Mouse (Mus musculus) MEL (cell line): ENCODE measurements around the gene Dedd. TPM values are rescaled to one million over a fixed set of nuclear protein-coding genes. Genes with fewer than 3 reads are reported as not detected.

Experiments
- BHLHE40 ChIP-seq: IDR thresholded peaks from 2 replicates; pipeline ENCODE4 v1.6.1; 2012; ENCODE audit warnings: low read depth, mild to moderate bottlenecking, inconsistent platforms, low read length, improper control_type of control experiment, borderline replicate concordance
- CTCF ChIP-seq, 3 experiments: IDR thresholded peaks in 2 of 3; conservative IDR thresholded peaks in 1 of 3; 2 replicates each; pipeline ENCODE4 v1.5.1; 2011 to 2012; ENCODE audit warnings: low read length in 3 of 3, low read depth in 2 of 3, mild to moderate bottlenecking in 2 of 3, improper control_type of control experiment in 1 of 3, inconsistent platforms in 1 of 3, mixed read lengths in 1 of 3, moderate library complexity in 1 of 3; ENCODE audit not compliant: control insufficient read depth in 1 of 3, insufficient read depth in 1 of 3, poor library complexity in 1 of 3, severe bottlenecking in 1 of 3
- GATA1 ChIP-seq: IDR thresholded peaks from 2 replicates; pipeline ENCODE4 v1.6.1; 2011; ENCODE audit warnings: low read depth, low read length, improper control_type of control experiment
- KAT2A ChIP-seq: conservative IDR thresholded peaks from 2 replicates; pipeline ENCODE4 v1.6.1; 2012; ENCODE audit warnings: low read depth, low read length, improper control_type of control experiment, inconsistent platforms
- MAX ChIP-seq: IDR thresholded peaks from 2 replicates; pipeline ENCODE4 v1.6.1; 2011; ENCODE audit warnings: low read length, improper control_type of control experiment
- MEF2A ChIP-seq: IDR thresholded peaks from 2 replicates; pipeline ENCODE4 v1.6.1; 2014; ENCODE audit warnings: low read depth, mild to moderate bottlenecking, inconsistent platforms, low read length, improper control_type of control experiment; ENCODE audit not compliant: poor library complexity, insufficient replicate concordance, severe bottlenecking; ENCODE audit errors: extremely low read depth
- MYB ChIP-seq: IDR thresholded peaks from 2 replicates; pipeline ENCODE4 v1.6.1; 2011; ENCODE audit warnings: mild to moderate bottlenecking, low read depth, low read length, improper control_type of control experiment
- POLR2AphosphoS5 ChIP-seq: IDR thresholded peaks from 2 replicates; pipeline ENCODE4 v1.6.1; 2012; ENCODE audit warnings: low read depth, borderline replicate concordance, mild to moderate bottlenecking, inconsistent platforms, low read length, moderate library complexity, mixed read lengths
- USF2 ChIP-seq, 2 experiments: IDR thresholded peaks; 2 replicates each; pipeline ENCODE4 v1.6.1; 2011 to 2012; ENCODE audit warnings: improper control_type of control experiment in 2 of 2, low read length in 2 of 2, borderline replicate concordance in 1 of 2, inconsistent platforms in 1 of 2, low read depth in 1 of 2, mild to moderate bottlenecking in 1 of 2; ENCODE audit not compliant: insufficient read depth in 1 of 2
- polyA plus RNA-seq, 2 experiments: library from polyadenylated mRNA; stranded (reverse) in 1 of 2; unstranded in 1 of 2; fragments of >175 nt in 1 of 2; fragments of >200 nt in 1 of 2; gene quantifications; 2 replicates each; pipeline versions ENCODE4 v1.2.1 to v1.2.4; 2012; ENCODE audit warnings: low replicate concordance in 2 of 2, low read depth in 1 of 2; ENCODE audit not compliant: insufficient read length in 2 of 2, insufficient read depth in 1 of 2, missing spikeins in 1 of 2
- total RNA-seq: library from RNA; depleted of rRNA; stranded (reverse); fragments of 300-350 nt; gene quantifications from 2 replicates; pipeline ENCODE4 v1.2.3, GENCODE M21; 2012; rRNA removed

The Dedd gene
- total and polyA plus RNA-seq, 3 experiments, result 28.7 to 44.9 TPM; not detected in 1

GRCm38 (mm10) chr1:171390101-171390500, 61.2 kb downstream of the Dedd start (continued):
- TF ChIP-seq USF2 (IDR thresholded peaks at IDR 0.05; ENCODE audit: borderline replicate concordance in 1 of 2, insufficient read depth in 1 of 2, low read depth in 1 of 2, low read length in 2 of 2) (no peak), MAX (0 out of 2 replicates have a peak, but pooled peaks have one; percentile 42), POLR2AphosphoS5 (no peak), BHLHE40 (no peak), MYB (no peak), MEF2A (no peak), CTCF (IDR thresholded peaks at IDR 0.05 in 2 of 3, conservative IDR thresholded peaks at IDR 0.05 in 1 of 3; ENCODE audit: control insufficient read depth in 1 of 3, insufficient read depth in 1 of 3, low read depth in 2 of 3, low read length in 3 of 3, poor library complexity in 1 of 3, severe bottlenecking in 1 of 3) (no peak), KAT2A (0 out of 2 replicates have a peak, but pooled peaks have one; percentile 32), GATA1 (no peak)

Other genes starting within 250 kb of the Dedd start
- gene Cfap126, start 215.2 kb upstream of the Dedd start, total RNA-seq, result 0.69 and 0.75 TPM in 2 replicates
- gene Cfap126, start 215.2 kb upstream of the Dedd start, polyA plus RNA-seq, result 1 to 10 TPM in 1 of 2 experiments, not detected in 1; 3.5 TPM
- 79.4 and 88.2 TPM in 2 replicates for gene Sdhc, start 178.5 kb upstream of the Dedd start, total RNA-seq
- 100 to 1,000 TPM in 1 of 2 experiments, not detected in 1; 224 TPM for gene Sdhc, start 178.5 kb upstream of the Dedd start, polyA plus RNA-seq
- gene Mpz, start 178.4 kb upstream of the Dedd start, total RNA-seq, result 0.10 TPM in 1 of 2 replicates, not detected in the other
- under 1 TPM in 1 of 2 experiments, not detected in 1; 0.28 TPM for gene Mpz, start 178.4 kb upstream of the Dedd start, polyA plus RNA-seq
- not detected in 2 replicates for gene Pcp4l1, start 132.9 kb upstream of the Dedd start, total RNA-seq
- not detected for gene Pcp4l1, start 132.9 kb upstream of the Dedd start, polyA plus RNA-seq
- 1.4 and 1.7 TPM in 2 replicates for gene Nr1i3, start 115.2 kb upstream of the Dedd start, total RNA-seq
- under 1 TPM in 1 of 2 experiments, not detected in 1; 0.24 TPM for gene Nr1i3, start 115.2 kb upstream of the Dedd start, polyA plus RNA-seq
- 38.0 and 40.7 TPM in 2 replicates for gene Tomm40l, start 106.6 kb upstream of the Dedd start, total RNA-seq
- gene Tomm40l, start 106.6 kb upstream of the Dedd start, polyA plus RNA-seq, result 10 to 100 TPM in 1 of 2 experiments, not detected in 1; 43.4 TPM
- gene Apoa2, start 104.1 kb upstream of the Dedd start, total RNA-seq, result not detected in 2 replicates
- gene Apoa2, start 104.1 kb upstream of the Dedd start, polyA plus RNA-seq, result under 1 TPM in 1 of 2 experiments, not detected in 1; 0.15 TPM
- 0.36 and 0.62 TPM in 2 replicates for gene Fcer1g, start 94.8 kb upstream of the Dedd start, total RNA-seq
- gene Fcer1g, start 94.8 kb upstream of the Dedd start, polyA plus RNA-seq, result 1 to 10 TPM in 1 of 2 experiments, not detected in 1; 1.1 TPM
- not detected in 2 replicates for gene Adamts4, start 78.7 kb upstream of the Dedd start, total RNA-seq
- under 1 TPM in 1 of 2 experiments, not detected in 1; 0.03 TPM for gene Adamts4, start 78.7 kb upstream of the Dedd start, polyA plus RNA-seq
- 164 and 169 TPM in 2 replicates for gene Ndufs2, start 77.8 kb upstream of the Dedd start, total RNA-seq
- 100 to 1,000 TPM; 292 to 415 TPM for gene Ndufs2, start 77.8 kb upstream of the Dedd start, polyA plus RNA-seq
- 16.5 and 16.8 TPM in 2 replicates for gene B4galt3, start 58.8 kb upstream of the Dedd start, total RNA-seq
- gene B4galt3, start 58.8 kb upstream of the Dedd start, polyA plus RNA-seq, result 10 to 100 TPM in 1 of 2 experiments, not detected in 1; 33.1 TPM
- gene Ppox, start 48.0 kb upstream of the Dedd start, total RNA-seq, result 21.5 and 27.0 TPM in 2 replicates
- 10 to 100 TPM in 1 of 2 experiments, not detected in 1; 63.6 TPM for gene Ppox, start 48.0 kb upstream of the Dedd start, polyA plus RNA-seq
- 10.0 and 11.3 TPM in 2 replicates for gene Usp21, start 41.2 kb upstream of the Dedd start, total RNA-seq
- gene Usp21, start 41.2 kb upstream of the Dedd start, polyA plus RNA-seq, result 10 to 100 TPM in 1 of 2 experiments, not detected in 1; 66.4 TPM
- gene Ufc1, start 34.1 kb upstream of the Dedd start, total RNA-seq, result 100 and 101 TPM in 2 replicates
- gene Ufc1, start 34.1 kb upstream of the Dedd start, polyA plus RNA-seq, result 100 to 1,000 TPM in 1 of 2 experiments, 10 to 100 TPM in 1; 71.0 to 408 TPM
- 17.9 and 20.0 TPM in 2 replicates for gene Nit1, start 16.5 kb downstream of the Dedd start, total RNA-seq
- 10 to 100 TPM in 1 of 2 experiments, not detected in 1; 26.3 TPM for gene Nit1, start 16.5 kb downstream of the Dedd start, polyA plus RNA-seq
- gene Pfdn2, start 16.5 kb downstream of the Dedd start, total RNA-seq, result 33.8 and 36.2 TPM in 2 replicates
- gene Pfdn2, start 16.5 kb downstream of the Dedd start, polyA plus RNA-seq, result 100 to 1,000 TPM in 1 of 2 experiments, not detected in 1; 329 TPM
- 0.08 and 0.10 TPM in 2 replicates for gene Klhdc9, start 31.7 kb downstream of the Dedd start, total RNA-seq
- not detected for gene Klhdc9, start 31.7 kb downstream of the Dedd start, polyA plus RNA-seq
- gene Nectin4, start 41.0 kb downstream of the Dedd start, total RNA-seq, result 0.04 TPM in 1 of 2 replicates, not detected in the other
- gene Nectin4, start 41.0 kb downstream of the Dedd start, polyA plus RNA-seq, result under 1 TPM in 1 of 2 experiments, not detected in 1; 0.15 TPM
- 31.0 and 31.5 TPM in 2 replicates for gene Arhgap30, start 59.8 kb downstream of the Dedd start, total RNA-seq
- 10 to 100 TPM in 1 of 2 experiments, not detected in 1; 41.2 TPM for gene Arhgap30, start 59.8 kb downstream of the Dedd start, polyA plus RNA-seq
- 50.0 and 56.0 TPM in 2 replicates for gene Usf1, start 82.2 kb downstream of the Dedd start, total RNA-seq
- gene Usf1, start 82.2 kb downstream of the Dedd start, polyA plus RNA-seq, result 10 to 100 TPM in 1 of 2 experiments, not detected in 1; 55.0 TPM
- 0.49 and 0.50 TPM in 2 replicates for gene Tstd1, start 89.7 kb downstream of the Dedd start, total RNA-seq
- 1 to 10 TPM in 1 of 2 experiments, not detected in 1; 1.4 TPM for gene Tstd1, start 89.7 kb downstream of the Dedd start, polyA plus RNA-seq
- 0.31 and 0.42 TPM in 2 replicates for gene F11r, start 108.4 kb downstream of the Dedd start, total RNA-seq
- gene F11r, start 108.4 kb downstream of the Dedd start, polyA plus RNA-seq, result 1 to 10 TPM in 1 of 2 experiments, not detected in 1; 1.8 TPM
- 4.6 and 5.5 TPM in 2 replicates for gene Alyref2, start 174.3 kb downstream of the Dedd start, total RNA-seq
- gene Alyref2, start 174.3 kb downstream of the Dedd start, polyA plus RNA-seq, result 1 to 10 TPM in 1 of 2 experiments, not detected in 1; 8.8 TPM
- gene Itln1, start 206.1 kb downstream of the Dedd start, total RNA-seq, result not detected in 2 replicates
- not detected for gene Itln1, start 206.1 kb downstream of the Dedd start, polyA plus RNA-seq
- gene Cd244a, start 230.0 kb downstream of the Dedd start, total RNA-seq, result not detected in 2 replicates
- not detected for gene Cd244a, start 230.0 kb downstream of the Dedd start, polyA plus RNA-seq